In genomic region chr12:104105847-104106246, GRCm38 (mm10) we compare ENCODE assay signal across 29 mouse cellular contexts. TPM values are rescaled to one million over a fixed set of nuclear protein-coding genes. Genes with fewer than 3 reads are reported as not detected.
DNase-seq lines count a peak whose midpoint lies in the region; ATAC-seq and TF ChIP-seq lines count a peak whose summit lies in the region.
"Had no signal": no experiment of that assay in that cellular context is flagged by ENCODE, and none has a peak within 500 bp of the region (broad histone marks: within the 10 kb centered on the region; RNA-seq: fewer than 3 reads in every experiment).

No protein-coding gene starts in this region.

- H3K79me2 ChIP-seq in liver, adult 2 months (ENCODE audit: control insufficient read depth, insufficient read depth, low read length): no peaks in the 10 kb centered on the region

- ATAC-seq in liver, embryonic 16.5 days (ENCODE audit: low read depth): peak; percentile 66
- no peak for ATAC-seq in liver, embryonic 11.5 days (replicated peaks; ENCODE audit: low FRiP score)
- ATAC-seq: forebrain, embryonic 14.5 days; forebrain, embryonic 16.5 days had no signal

- H3K27me3 ChIP-seq in liver, adult 2 months (ENCODE audit: control insufficient read depth, insufficient read depth, low read length): no peaks in the 10 kb centered on the region
- no peaks in the 10 kb centered on the region for H3K27me3 ChIP-seq in liver, embryonic 16.5 days (ENCODE audit: control insufficient read depth, insufficient read depth, low read depth, low read length)
- H3K27me3 ChIP-seq in liver, embryonic 11.5 days (replicated peaks; ENCODE audit: control insufficient read depth, insufficient read depth, low read length): no peaks in the 10 kb centered on the region
- H3K27me3 ChIP-seq: embryonic facial prominence, embryonic 13.5 days; embryonic facial prominence, embryonic 15.5 days; forebrain, embryonic 12.5 days had no signal

- H3K4me3 ChIP-seq in liver, adult 2 months (ENCODE audit: insufficient read depth, low read depth, low read length): no peak overlapping the region
- no peak overlapping the region for H3K4me3 ChIP-seq in liver, embryonic 16.5 days (ENCODE audit: low read depth, low read length)
- no peak overlapping the region for H3K4me3 ChIP-seq in liver, embryonic 11.5 days (ENCODE audit: low read depth, low read length)
- H3K4me3 ChIP-seq: embryonic facial prominence, embryonic 13.5 days; embryonic facial prominence, embryonic 15.5 days; erythroblast, embryonic 14.5 days; forebrain, embryonic 10.5 days; forebrain, embryonic 12.5 days had no signal

- H3K4me2 ChIP-seq in liver, embryonic 16.5 days (ENCODE audit: low read depth, low read length): no peak overlapping the region
- H3K4me2 ChIP-seq in liver, embryonic 11.5 days: no peak overlapping the region
- H3K4me2 ChIP-seq: embryonic facial prominence, embryonic 13.5 days; embryonic facial prominence, embryonic 15.5 days; forebrain, embryonic 12.5 days had no signal

- no peak for TF ChIP-seq CTCF in liver, adult 2 months (IDR thresholded peaks at IDR 0.05; ENCODE audit: low read depth, low read length)

- H3K36me3 ChIP-seq in liver, adult 2 months (ENCODE audit: control insufficient read depth, insufficient read depth, low read length): no peaks in the 10 kb centered on the region
- H3K36me3 ChIP-seq in liver, embryonic 16.5 days (ENCODE audit: control insufficient read depth, insufficient read depth): no peaks in the 10 kb centered on the region
- H3K36me3 ChIP-seq in liver, embryonic 11.5 days (ENCODE audit: control insufficient read depth, insufficient read depth, low read length): no peaks in the 10 kb centered on the region
- H3K36me3 ChIP-seq: embryonic facial prominence, embryonic 13.5 days; embryonic facial prominence, embryonic 15.5 days; forebrain, embryonic 10.5 days; forebrain, embryonic 12.5 days had no signal

- peak overlapping the region; percentile 96 for H3K27ac ChIP-seq in liver, adult 2 months (replicated peaks; ENCODE audit: insufficient read depth, low read depth, low read length)
- H3K27ac ChIP-seq in liver, embryonic 16.5 days (ENCODE audit: low read length): peak overlapping the region; percentile 59; the same call in 1 of the 2 replicates
- H3K27ac ChIP-seq in liver, embryonic 11.5 days (ENCODE audit: low read depth, low read length): no peak overlapping the region
- H3K27ac ChIP-seq: embryonic facial prominence, embryonic 13.5 days; embryonic facial prominence, embryonic 15.5 days; forebrain, embryonic 10.5 days; forebrain, embryonic 12.5 days had no signal

- peak; percentile 99 for DNase-seq in liver, adult 2 months (ENCODE audit: extremely low read depth, low read depth, low spot score)
- no peak for DNase-seq in liver
- no peak for DNase-seq in liver, embryonic 11.5 days (ENCODE audit: low spot score)
- no peak for DNase-seq in layer of hippocampus, postnatal 25 days (ENCODE audit: extremely low spot score in 1 of 2, low spot score in 1 of 2)
- DNase-seq: adrenal gland, adult 2 months; adrenal gland, postnatal 10 days; adrenal gland, postnatal 25 days; cerebellum, adult 11 months; cerebellum, adult 18-20 months; cerebellum, adult 8-10 months; cerebellum, adult 9-11 months; cerebellum, postnatal 14 days; cerebellum, postnatal 36 days; embryo, embryonic 11 days had no signal

- peaks cover 31% of the 10 kb centered on the region for H3K4me1 ChIP-seq in liver, adult 2 months (ENCODE audit: control insufficient read depth, insufficient read depth, low read length)
- peaks cover 4% of the 10 kb centered on the region; the same call in 1 of the 2 replicates for H3K4me1 ChIP-seq in liver, embryonic 16.5 days (ENCODE audit: control insufficient read depth, low read depth, low read length)
- no peaks in the 10 kb centered on the region for H3K4me1 ChIP-seq in liver, embryonic 11.5 days (replicated peaks; ENCODE audit: control insufficient read depth, insufficient read depth, low read length)
- H3K4me1 ChIP-seq: embryonic facial prominence, embryonic 13.5 days; embryonic facial prominence, embryonic 15.5 days; forebrain, embryonic 10.5 days; forebrain, embryonic 12.5 days had no signal

- no peak for TF ChIP-seq POLR2A in liver, adult 2 months (IDR thresholded peaks at IDR 0.05; ENCODE audit: extremely low read depth, insufficient read depth, low read length)

- H3K9me3 ChIP-seq in liver, embryonic 16.5 days (replicated peaks; ENCODE audit: control insufficient read depth, low read length): no peaks in the 10 kb centered on the region
- H3K9me3 ChIP-seq in liver, embryonic 11.5 days (ENCODE audit: control insufficient read depth, low read length): no peaks in the 10 kb centered on the region
- H3K9me3 ChIP-seq: embryonic facial prominence, embryonic 13.5 days; embryonic facial prominence, embryonic 15.5 days; forebrain, embryonic 12.5 days had no signal

- H3K9ac ChIP-seq in liver, adult 2 months (ENCODE audit: low read depth, low read length): no peak overlapping the region
- no peak overlapping the region for H3K9ac ChIP-seq in liver, embryonic 16.5 days (ENCODE audit: low read depth, low read length)
- no peak overlapping the region for H3K9ac ChIP-seq in liver, embryonic 11.5 days (ENCODE audit: low read depth, low read length)
- H3K9ac ChIP-seq: embryonic facial prominence, embryonic 13.5 days; embryonic facial prominence, embryonic 15.5 days; forebrain, embryonic 12.5 days had no signal

RNA-seq across cellular contexts. Expression of gene Serpina5, which starts 4.9 kb away (rescaled TPM):
- not detected in 2 replicates for total RNA-seq in liver, adult 2 months (2014; rRNA removed)
- 0.04 TPM in 1 of 2 replicates, not detected in the other for polyA plus RNA-seq in liver, adult 2 months (2012; rRNA removed)
- polyA plus RNA-seq in liver, embryonic 16.5 days (2015; fragmentation: Nextera tagmentation; extraction: Ambion mirVana): 0.09 and 0.13 TPM in 2 replicates
- not detected in 2 replicates for polyA plus RNA-seq in liver, embryonic 11.5 days (2014; fragmentation: Nextera tagmentation; extraction: Ambion mirVana)
- total RNA-seq in layer of hippocampus, postnatal 25 days (2021): not detected
- total RNA-seq: adrenal gland, postnatal 25 days; common myeloid progenitor, adult 5-6 weeks; ES-E14; MEL had no signal
- polyA plus RNA-seq: adrenal gland, adult 2 months; brain, embryonic 14.5 days; C2C12; embryonic facial prominence, embryonic 11.5 days; embryonic facial prominence, embryonic 13.5 days; embryonic facial prominence, embryonic 15.5 days; erythroblast, embryonic 14.5 days; forebrain, embryonic 10.5 days; forebrain, embryonic 12.5 days; forebrain, embryonic 14.5 days; forebrain, embryonic 16.5 days had no signal

RNA-seq across cellular contexts. Expression of gene Serpina3a, which starts 6.7 kb away (rescaled TPM):
- not detected in 2 replicates for total RNA-seq in liver, adult 2 months (2014; rRNA removed)
- polyA plus RNA-seq in liver, adult 2 months (2012; rRNA removed): not detected in 2 replicates
- polyA plus RNA-seq in liver, embryonic 16.5 days (2015; fragmentation: Nextera tagmentation; extraction: Ambion mirVana): not detected in 2 replicates
- polyA plus RNA-seq in liver, embryonic 11.5 days (2014; fragmentation: Nextera tagmentation; extraction: Ambion mirVana): not detected in 2 replicates
- total RNA-seq in layer of hippocampus, postnatal 25 days (2021): not detected
- total RNA-seq: adrenal gland, adult 2 months; adrenal gland, postnatal 10 days; adrenal gland, postnatal 25 days; adrenal gland, postnatal 4 days; common myeloid progenitor, adult 5-6 weeks; ES-E14; MEL had no signal
- polyA plus RNA-seq: adrenal gland, adult 2 months; brain, embryonic 14.5 days; C2C12; embryonic facial prominence, embryonic 11.5 days; embryonic facial prominence, embryonic 13.5 days; embryonic facial prominence, embryonic 15.5 days; erythroblast, embryonic 14.5 days; forebrain, embryonic 10.5 days; forebrain, embryonic 12.5 days; forebrain, embryonic 14.5 days; forebrain, embryonic 16.5 days had no signal

RNA-seq across cellular contexts. Expression of gene Serpina3b, which starts 21.9 kb away (rescaled TPM):
- total RNA-seq in liver, adult 2 months (2014; rRNA removed): 0.09 TPM in 1 of 2 replicates, not detected in the other
- not detected in 2 replicates for polyA plus RNA-seq in liver, adult 2 months (2012; rRNA removed)
- 0.17 and 0.23 TPM in 2 replicates for polyA plus RNA-seq in liver, embryonic 16.5 days (2015; fragmentation: Nextera tagmentation; extraction: Ambion mirVana)
- 0.12 and 0.19 TPM in 2 replicates for polyA plus RNA-seq in liver, embryonic 11.5 days (2014; fragmentation: Nextera tagmentation; extraction: Ambion mirVana)
- total RNA-seq in layer of hippocampus, postnatal 25 days (2021): not detected
- total RNA-seq: ES-E14, MEL had no signal
- polyA plus RNA-seq: adrenal gland, adult 2 months; brain, embryonic 14.5 days; C2C12; embryonic facial prominence, embryonic 11.5 days; embryonic facial prominence, embryonic 13.5 days; embryonic facial prominence, embryonic 15.5 days; erythroblast, embryonic 14.5 days; forebrain, embryonic 10.5 days; forebrain, embryonic 12.5 days; forebrain, embryonic 14.5 days had no signal

RNA-seq across cellular contexts. Expression of gene Serpina3c, which starts 47.8 kb away (rescaled TPM):
- total RNA-seq in liver, adult 2 months (2014; rRNA removed): 0.20 TPM in 1 of 2 replicates, not detected in the other
- not detected in 2 replicates for polyA plus RNA-seq in liver, adult 2 months (2012; rRNA removed)
- polyA plus RNA-seq in liver, embryonic 16.5 days (2015; fragmentation: Nextera tagmentation; extraction: Ambion mirVana): 0.04 TPM in 1 of 2 replicates, not detected in the other
- not detected in 2 replicates for polyA plus RNA-seq in liver, embryonic 11.5 days (2014; fragmentation: Nextera tagmentation; extraction: Ambion mirVana)
- under 1 TPM; 0.26 to 0.49 TPM for total RNA-seq in layer of hippocampus, postnatal 25 days (2021)
- total RNA-seq: common myeloid progenitor, adult 5-6 weeks; ES-E14; MEL had no signal
- polyA plus RNA-seq: brain, embryonic 14.5 days; C2C12; embryonic facial prominence, embryonic 11.5 days; embryonic facial prominence, embryonic 13.5 days; erythroblast, embryonic 14.5 days; forebrain, embryonic 10.5 days; forebrain, embryonic 12.5 days; forebrain, embryonic 14.5 days; forebrain, embryonic 16.5 days had no signal
